Mouse (Mus musculus) embryonic fibroblast, embryonic 13.5 days (primary cell): ENCODE results near the gene Tsen15.

Experiments
- CTCF ChIP-seq: IDR thresholded peaks from 2 replicates; pipeline ENCODE4 v1.5.1; 2011; ENCODE audit warnings: mild to moderate bottlenecking, control low read depth, low read length, moderate library complexity, borderline replicate concordance; ENCODE audit not compliant: insufficient read depth
- POLR2A ChIP-seq: IDR thresholded peaks from 2 replicates; pipeline ENCODE4 v1.6.1; 2011; ENCODE audit warnings: low read depth, mild to moderate bottlenecking, control low read depth, low read length, moderate library complexity

DNA sequence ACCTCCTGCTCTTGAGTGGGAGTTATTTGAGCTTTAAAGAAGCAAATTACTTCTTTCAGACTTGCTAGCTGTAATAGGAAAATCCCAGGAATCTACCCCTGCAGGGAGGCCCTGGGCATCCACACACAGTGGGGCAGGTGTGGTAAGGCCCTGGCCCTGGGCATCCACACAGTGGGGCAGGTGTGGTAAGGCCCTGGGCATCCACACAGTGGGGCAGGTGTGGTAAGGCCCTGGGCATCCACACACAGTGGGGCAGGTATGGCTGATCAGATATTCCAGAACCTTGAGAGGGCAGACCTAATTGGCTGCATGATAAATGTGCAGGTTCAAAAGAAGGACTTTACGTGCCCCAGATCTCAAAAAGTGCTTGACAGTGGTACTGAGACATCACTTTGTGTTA lies 1.9 kb downstream of the Tsen15 start:
- no peak for TF ChIP-seq POLR2A
- TF ChIP-seq CTCF, result no peak
